Mouse (Mus musculus): ENCODE measurements around the gene Trabd2b.

GRCm38 (mm10) chr4:114406355-114407101, at the start of gene Trabd2b:
- TF ChIP-seq EP300 (IDR thresholded peaks at IDR 0.05) (no peak), CTCF (IDR thresholded peaks at IDR 0.05) (no peak)

All from lung, postnatal 0 days (tissue).